Mouse (Mus musculus): Measurements from ENCODE around the gene Safb.

DNA sequence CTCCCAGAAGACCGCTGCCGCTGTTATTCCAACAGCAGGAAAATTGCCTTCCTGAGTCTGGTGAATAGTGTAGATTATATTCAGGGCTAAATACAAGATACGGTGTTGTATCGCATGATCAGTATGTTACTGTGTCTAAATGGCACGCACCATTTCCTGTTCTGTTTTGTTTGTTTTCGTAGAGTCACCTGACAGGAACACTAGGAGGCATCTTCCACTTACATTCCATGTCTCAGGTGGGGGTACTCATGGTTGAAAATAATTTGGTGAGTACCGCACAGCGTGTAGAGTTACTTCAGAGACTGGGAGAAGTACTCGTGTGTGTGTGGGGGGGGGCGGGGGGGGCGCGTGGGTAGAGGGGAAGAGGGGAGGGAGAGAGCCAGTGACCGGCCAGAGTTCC lies 62.9 kb downstream of the Safb start:
- TF ChIP-seq ZNF384 (IDR thresholded peaks at IDR 0.05; ENCODE audit: low read depth, low read length) (no peak), CHD2 (IDR thresholded peaks at IDR 0.05; ENCODE audit: low read depth, low read length) (no peak), HCFC1 (IDR thresholded peaks at IDR 0.05; ENCODE audit: borderline replicate concordance, insufficient read depth, low read length) (no peak)
